Mouse (Mus musculus) intestine, postnatal 0 days (tissue): ENCODE measurements around the gene Polk. TPM values are rescaled to one million over a fixed set of nuclear protein-coding genes. Genes with fewer than 3 reads are reported as not detected.

ENCODE experiments used
- ATAC-seq: fragments of 200-750 bp; cut with Nextera tagmentation; 2 replicates; pipeline ENCODE4 v1.8.0; 2017; ENCODE audit warnings: mild to moderate bottlenecking, moderate TSS enrichment, moderate library complexity
- H3K27ac ChIP-seq: fragments of 300-500 bp; sonication (generic); 2 replicates; pipeline ENCODE4 v1.5.1; 2014; ENCODE audit warnings: mild to moderate bottlenecking, low read depth, low read length, moderate library complexity
- H3K27me3 ChIP-seq: fragments of 300-500 bp; sonication (generic); replicated peaks from 2 replicates; pipeline ENCODE4 v1.6.1; 2014; ENCODE audit warnings: low read length, mixed read lengths; ENCODE audit not compliant: control insufficient read depth, insufficient read depth
- H3K36me3 ChIP-seq: fragments of 300-500 bp; sonication (generic); 2 replicates; pipeline ENCODE4 v1.6.1; 2014; ENCODE audit warnings: mild to moderate bottlenecking, moderate library complexity; ENCODE audit not compliant: control insufficient read depth, insufficient read depth
- H3K4me1 ChIP-seq: fragments of 300-500 bp; sonication (generic); replicated peaks from 2 replicates; pipeline ENCODE4 v1.6.1; 2014; ENCODE audit warnings: antibody characterized with exemption, low read length, mixed read lengths; ENCODE audit not compliant: control insufficient read depth, insufficient read depth
- H3K4me2 ChIP-seq: fragments of 300-500 bp; sonication (generic); replicated peaks from 2 replicates; pipeline ENCODE4 v1.6.1; 2014; ENCODE audit warnings: low read depth, mild to moderate bottlenecking, moderate library complexity
- H3K4me3 ChIP-seq: fragments of 300-500 bp; sonication (generic); 2 replicates; pipeline ENCODE4 v1.5.1; 2014; ENCODE audit warnings: low read depth, low read length
- H3K9ac ChIP-seq: fragments of 300-500 bp; sonication (generic); 2 replicates; pipeline ENCODE4 v1.6.1; 2014; ENCODE audit warnings: mild to moderate bottlenecking, low read depth, low read length
- H3K9me3 ChIP-seq: fragments of 300-500 bp; sonication (generic); 2 replicates; pipeline ENCODE4 v1.6.1; 2016; ENCODE audit warnings: mixed run types; ENCODE audit not compliant: control insufficient read depth
- CTCF ChIP-seq: sonication (generic); IDR thresholded peaks from 2 replicates; pipeline ENCODE4 v1.5.1; 2016; ENCODE audit warnings: low read depth, mild to moderate bottlenecking, control low read depth, antibody characterized with exemption, moderate library complexity
- WGBS: fragments of 180-500 bp; shearing (Covaris S2); extraction: QIAGEN DNeasy Blood & Tissue Kit; methylation state at CpG from one replicate; pipeline ENCODE4 v1.1.7; 2014; 5-methylcytosine and 5-hydroxymethylcytosine counted together
- polyA plus RNA-seq: library from polyadenylated mRNA; unstranded; fragments of >200 nt; fragmentation: Nextera tagmentation; extraction: Ambion mirVana; gene quantifications from 2 replicates; pipeline ENCODE4 v1.2.1, GENCODE M21; 2015

The Polk gene
- polyA plus RNA-seq, 1 experiment from 2014 or later: 2.1 TPM

DNA sequence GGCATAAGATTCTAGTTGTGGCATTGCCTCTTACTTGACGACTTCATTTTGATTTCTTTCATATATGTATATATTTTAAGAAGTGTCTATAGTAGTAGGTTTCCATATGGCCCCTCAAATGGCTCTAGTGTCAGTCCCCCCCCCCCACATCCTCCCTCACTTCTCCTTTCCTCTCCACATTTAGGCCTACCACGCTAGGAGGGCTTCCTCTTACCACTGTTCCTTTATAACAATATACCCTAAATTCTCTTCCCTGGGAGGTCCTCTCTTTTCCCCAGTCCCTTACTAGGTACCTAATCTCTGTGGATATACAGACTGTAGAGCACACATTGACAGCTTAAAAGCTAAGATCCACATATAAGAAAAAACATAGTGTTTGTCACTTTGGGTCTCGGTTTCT is 21.1 kb downstream of the Polk start:
- Histone ChIP-seq H3K4me1 (no peaks in the 10 kb centered on the region), H3K36me3 (no peaks in the 10 kb centered on the region), H3K27ac (no peak overlapping the region), H3K4me2 (no peak overlapping the region), H3K27me3 (no peaks in the 10 kb centered on the region), H3K9me3 (no peaks in the 10 kb centered on the region), H3K4me3 (no peak overlapping the region), H3K9ac (no peak overlapping the region)
- no peak for ATAC-seq
- 96% methylated on average over 3 of the region's 3 CpGs for WGBS
- no peak for TF ChIP-seq CTCF

DNA sequence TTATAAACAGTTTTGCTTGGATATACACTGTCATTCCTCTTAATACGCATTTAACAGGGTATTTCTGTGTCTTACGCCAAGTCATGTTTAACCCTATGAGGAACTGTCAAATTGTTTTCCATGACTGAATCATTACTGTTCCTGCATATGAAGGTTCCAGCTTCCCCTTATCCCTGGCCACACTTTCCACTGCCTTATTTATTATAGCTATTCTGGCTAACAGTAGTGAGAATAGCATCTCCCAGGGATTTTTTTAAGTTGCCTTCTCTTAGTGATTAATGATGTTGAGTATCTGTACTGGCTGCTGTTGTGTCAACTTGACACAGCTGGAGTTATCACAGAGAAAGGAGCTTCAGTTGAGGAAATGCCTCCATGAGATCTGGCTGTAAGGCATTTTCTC is 25.0 kb downstream of the Polk start:
- no peaks in the 10 kb centered on the region for H3K27me3 ChIP-seq
- no peak overlapping the region for H3K4me2 ChIP-seq
- H3K9ac ChIP-seq: no peak overlapping the region
- TF ChIP-seq CTCF: no peak
- H3K9me3 ChIP-seq: no peaks in the 10 kb centered on the region
- no peaks in the 10 kb centered on the region for H3K36me3 ChIP-seq
- 62% methylated on average over 2 of the region's 2 CpGs for WGBS
- H3K27ac ChIP-seq: no peak overlapping the region
- no peak overlapping the region for H3K4me3 ChIP-seq
- no peak for ATAC-seq
- H3K4me1 ChIP-seq: no peaks in the 10 kb centered on the region

DNA sequence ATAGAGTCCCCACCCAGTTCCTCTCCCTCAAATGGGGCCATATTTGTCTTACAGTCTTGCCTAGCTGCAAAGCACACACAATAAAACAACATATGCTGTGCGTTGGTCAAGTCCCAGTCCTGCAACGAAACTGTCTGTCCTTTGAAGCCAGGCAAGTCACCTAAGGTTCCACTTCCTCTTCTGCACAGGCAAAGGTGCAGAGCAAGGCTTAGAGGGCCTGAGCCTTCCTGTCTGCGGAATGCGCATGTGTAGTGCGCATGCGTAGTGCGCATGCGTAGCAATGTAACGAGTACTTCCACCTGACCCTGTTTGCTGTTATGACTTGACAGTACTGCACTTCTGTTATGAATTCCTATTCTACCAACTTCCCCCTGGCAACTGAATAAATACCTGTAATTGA is 26.1 kb downstream of the Polk start:
- H3K4me1 ChIP-seq: no peaks in the 10 kb centered on the region
- WGBS: 82% methylated on average over 9 of the region's 9 CpGs
- H3K4me2 ChIP-seq: no peak overlapping the region
- no peak overlapping the region for H3K4me3 ChIP-seq
- TF ChIP-seq CTCF: no peak
- H3K27ac ChIP-seq: no peak overlapping the region
- H3K9ac ChIP-seq: no peak overlapping the region
- no peaks in the 10 kb centered on the region for H3K36me3 ChIP-seq
- ATAC-seq: peak; percentile 25; the same call in 1 of the 2 replicates
- H3K27me3 ChIP-seq: no peaks in the 10 kb centered on the region
- no peaks in the 10 kb centered on the region for H3K9me3 ChIP-seq

DNA sequence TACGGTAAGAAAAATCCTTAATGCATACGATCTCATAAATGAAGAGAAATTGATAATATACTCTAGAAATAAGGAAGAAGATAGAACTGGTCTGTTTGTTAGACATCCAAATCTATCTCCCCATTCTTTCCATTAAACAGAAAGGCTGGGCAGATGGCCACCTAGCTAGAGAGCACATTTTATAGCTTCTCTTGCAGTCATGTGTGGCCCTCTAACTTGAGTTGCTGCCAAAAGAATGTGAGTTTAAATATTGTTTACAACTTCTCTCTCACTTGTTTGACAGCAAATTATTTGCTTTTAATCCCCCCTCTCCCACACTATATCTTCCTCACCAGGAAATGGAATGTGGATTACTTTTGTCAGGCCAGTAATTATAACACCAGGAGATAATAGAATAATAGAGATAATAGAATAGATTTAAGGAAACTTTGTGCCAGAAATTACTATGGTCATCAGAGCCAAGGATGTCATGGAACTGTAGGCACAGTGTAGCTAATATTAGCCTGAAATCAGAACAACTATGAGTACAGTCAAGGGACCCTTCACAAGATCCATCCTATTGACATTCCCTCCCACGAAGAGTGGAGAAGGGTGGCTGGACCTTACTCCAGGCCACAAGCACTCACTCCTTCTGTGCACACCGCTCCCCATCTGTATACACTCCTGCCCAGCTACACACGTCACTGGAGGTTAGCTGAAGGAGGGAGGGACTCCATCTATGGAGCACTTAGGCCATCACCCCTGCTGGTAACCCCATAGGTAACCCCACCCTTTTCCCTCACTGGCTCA is 28.0 kb downstream of the Polk start:
- Histone ChIP-seq H3K4me2 (no peak overlapping the region), H3K9me3 (no peaks in the 10 kb centered on the region), H3K27me3 (no peaks in the 10 kb centered on the region), H3K4me1 (no peaks in the 10 kb centered on the region; the same call in 1 of the 2 replicates), H3K27ac (no peak overlapping the region), H3K9ac (no peak overlapping the region), H3K4me3 (no peak overlapping the region), H3K36me3 (no peaks in the 10 kb centered on the region)
- TF ChIP-seq CTCF: no peak
- 57% methylated on average over 5 of the region's 5 CpGs for WGBS
- no peak for ATAC-seq

DNA sequence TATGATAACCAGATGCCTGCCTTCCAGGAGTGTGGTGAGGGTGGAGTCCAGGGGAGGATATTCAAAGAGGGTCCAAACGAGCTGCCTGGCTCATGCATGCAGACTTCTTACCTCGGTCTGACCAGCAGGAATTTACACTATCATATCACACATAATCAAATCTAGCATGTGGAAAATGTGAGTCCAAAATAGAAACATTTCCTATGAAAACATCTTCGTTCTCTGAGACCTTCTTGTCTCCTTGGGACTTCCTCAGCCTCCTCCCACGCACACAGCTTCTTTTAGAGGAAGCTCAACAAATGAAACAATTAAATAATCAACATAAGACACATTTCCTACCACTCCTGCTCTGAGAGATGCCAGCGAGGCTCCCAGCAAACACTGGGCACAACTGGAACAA is 30.5 kb downstream of the Polk start:
- no peak overlapping the region for H3K4me3 ChIP-seq
- peaks cover 6% of the 10 kb centered on the region for H3K36me3 ChIP-seq
- no peak overlapping the region for H3K9ac ChIP-seq
- no peak overlapping the region for H3K4me2 ChIP-seq
- 58% methylated on average over 5 of the region's 5 CpGs for WGBS
- no peak overlapping the region for H3K27ac ChIP-seq
- no peak for TF ChIP-seq CTCF
- no peaks in the 10 kb centered on the region for H3K9me3 ChIP-seq
- H3K4me1 ChIP-seq: no peaks in the 10 kb centered on the region; the same call in 1 of the 2 replicates
- no peak for ATAC-seq
- H3K27me3 ChIP-seq: no peaks in the 10 kb centered on the region

DNA sequence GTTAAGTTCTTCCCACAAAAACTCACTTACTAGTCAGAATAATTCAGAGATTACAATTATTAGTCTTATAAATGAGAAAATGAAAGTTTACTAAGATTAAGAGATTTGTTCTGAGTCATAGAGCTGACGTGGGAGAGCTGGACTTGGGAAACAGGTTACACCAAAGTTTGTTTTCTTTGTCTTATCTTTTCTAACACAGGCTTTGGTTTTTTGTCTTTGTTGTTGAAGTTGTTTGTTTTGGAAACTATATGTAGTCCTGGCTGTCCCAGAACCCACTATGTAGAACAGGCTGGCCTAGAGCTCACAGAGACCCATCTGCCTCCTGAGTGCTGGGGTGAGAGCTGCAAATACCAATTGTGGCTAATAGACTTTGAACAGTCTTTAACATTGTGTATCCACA is 31.1 kb downstream of the Polk start:
- no peak overlapping the region for H3K9ac ChIP-seq
- no peak overlapping the region for H3K4me3 ChIP-seq
- peaks cover 6% of the 10 kb centered on the region for H3K36me3 ChIP-seq
- no peak for TF ChIP-seq CTCF
- H3K9me3 ChIP-seq: no peaks in the 10 kb centered on the region
- H3K4me2 ChIP-seq: no peak overlapping the region
- H3K27ac ChIP-seq: no peak overlapping the region
- no peaks in the 10 kb centered on the region for H3K27me3 ChIP-seq
- 65% methylated on average over 1 of the region's 1 CpGs for WGBS
- no peaks in the 10 kb centered on the region; the same call in 1 of the 2 replicates for H3K4me1 ChIP-seq
- no peak for ATAC-seq
